Mouse (Mus musculus) testis, postnatal 10 days (tissue): ENCODE data around the gene Igfbp7.
A peak's percentile ranks its signal among the peaks of the same experiment; 100 is the strongest.
"Not testable (repeated sequence)": the region's sequence is repeated elsewhere in the genome, so short reads cannot be mapped to it uniquely, and the experiment has no call there.

Experiments used
- DNase-seq: peaks from one replicate; pipeline ENCODE4 v3.0.0; 2021; ENCODE audit warnings: low spot score

Gene Igfbp7

GRCm38 (mm10) chr5:77407341-77408298 is at the start of gene Igfbp7:
Igfbp7 (minus strand) TSS chr5:77408041.
- DNase-seq: peak; percentile 85

- no peak for DNase-seq
These were observed 44.3 kb upstream of the Igfbp7 start for GRCm38 (mm10) chr5:77452103-77452502.

- no peak for DNase-seq
These were observed 41.7 kb upstream of the Igfbp7 start for GRCm38 (mm10) chr5:77449531-77449930.

- DNase-seq: no peak
These were observed 37.6 kb upstream of the Igfbp7 start for GRCm38 (mm10) chr5:77445431-77445830.

- no peak for DNase-seq
These were observed 36.2 kb upstream of the Igfbp7 start for GRCm38 (mm10) chr5:77443889-77444573.

- DNase-seq: no peak
These were observed 35.2 kb upstream of the Igfbp7 start for GRCm38 (mm10) chr5:77442856-77443623.

- no peak for DNase-seq
These were observed 28.5 kb upstream of the Igfbp7 start for GRCm38 (mm10) chr5:77436308-77436707.

GRCm38 (mm10) chr5:77434060-77434459 is 26.2 kb upstream of the Igfbp7 start:
- no peak for DNase-seq

GRCm38 (mm10) chr5:77433561-77433960 is 25.7 kb upstream of the Igfbp7 start:
- no peak for DNase-seq

GRCm38 (mm10) chr5:77433119-77433518 is 25.3 kb upstream of the Igfbp7 start:
- DNase-seq: no peak

GRCm38 (mm10) chr5:77432446-77432845 is 24.6 kb upstream of the Igfbp7 start:
- DNase-seq: no peak

- no peak for DNase-seq
These were observed 23.2 kb upstream of the Igfbp7 start for GRCm38 (mm10) chr5:77431068-77431467.

GRCm38 (mm10) chr5:77430471-77430870 is 22.6 kb upstream of the Igfbp7 start:
- no peak for DNase-seq

GRCm38 (mm10) chr5:77430049-77430448 is 22.2 kb upstream of the Igfbp7 start:
- DNase-seq: no peak

GRCm38 (mm10) chr5:77428526-77428925 is 20.7 kb upstream of the Igfbp7 start:
- DNase-seq: no peak

GRCm38 (mm10) chr5:77427986-77428385 is 20.1 kb upstream of the Igfbp7 start:
- no peak for DNase-seq

- no peak for DNase-seq
These were observed 18.1 kb upstream of the Igfbp7 start for GRCm38 (mm10) chr5:77425721-77426500.

GRCm38 (mm10) chr5:77419537-77419936 is 11.7 kb upstream of the Igfbp7 start:
- DNase-seq: not testable (repeated sequence)

- DNase-seq: peak; percentile 56
These were observed 8.2 kb upstream of the Igfbp7 start for GRCm38 (mm10) chr5:77416058-77416457.

- no peak for DNase-seq
These were observed 689 bp upstream of the Igfbp7 start for GRCm38 (mm10) chr5:77408530-77408929.

- DNase-seq: no peak
These were observed 1.4 kb downstream of the Igfbp7 start for GRCm38 (mm10) chr5:77406371-77406871.
